Mouse (Mus musculus): ENCODE measurements around the gene Vps8.
"Not testable (repeated sequence)": the region's sequence is repeated elsewhere in the genome, so short reads cannot be mapped to it uniquely, and the experiment has no call there.

DNA sequence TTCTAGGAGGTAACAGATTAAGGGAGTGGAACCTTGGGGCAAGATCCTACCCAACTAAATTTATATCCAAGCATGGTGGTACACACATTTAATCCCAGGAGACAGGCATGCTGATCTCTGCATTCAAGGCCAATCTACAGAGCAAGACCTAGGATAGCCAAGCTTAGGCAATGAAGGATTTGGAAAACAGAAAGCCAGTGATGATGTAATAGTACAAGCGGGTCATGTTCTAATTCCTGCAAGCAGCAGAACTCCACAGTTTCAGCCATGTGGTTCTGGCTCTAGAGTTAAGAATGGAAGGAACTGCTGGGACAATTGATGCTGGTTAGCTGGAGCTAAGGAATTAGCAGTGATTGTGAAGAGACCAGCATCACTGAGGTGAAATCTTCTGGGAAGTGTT lies 250.7 kb downstream of the Vps8 start:
- not testable (repeated sequence) for TF ChIP-seq EP300, CTCF (IDR thresholded peaks at IDR 0.05; ENCODE audit: low read depth)
